Mouse (Mus musculus) heart, embryonic 10.5 days (tissue): ENCODE data around the gene Gm5741. TPM values are rescaled to one million over a fixed set of nuclear protein-coding genes. Genes with fewer than 3 reads are reported as not detected.

Experiments used
- DNase-seq: peaks from one replicate; pipeline ENCODE4 v3.0.0-alpha.2; 2017; ENCODE audit warnings: low spot score
- H3K27ac ChIP-seq: fragments of 300-500 bp; sonication (generic); 2 replicates; pipeline ENCODE4 v1.5.1; 2016; ENCODE audit warnings: mild to moderate bottlenecking
- H3K27me3 ChIP-seq: fragments of 300-500 bp; sonication (generic); 2 replicates; pipeline ENCODE4 v1.6.1; 2016; ENCODE audit warnings: mild to moderate bottlenecking; ENCODE audit not compliant: poor library complexity, insufficient read depth, severe bottlenecking
- H3K36me3 ChIP-seq: fragments of 300-500 bp; sonication (generic); 2 replicates; pipeline ENCODE4 v1.6.1; 2016; ENCODE audit warnings: mild to moderate bottlenecking, moderate library complexity
- H3K4me1 ChIP-seq: fragments of 300-500 bp; sonication (generic); 2 replicates; pipeline ENCODE4 v1.6.1; 2016; ENCODE audit warnings: mild to moderate bottlenecking
- H3K4me3 ChIP-seq: fragments of 300-500 bp; sonication (generic); 2 replicates; pipeline ENCODE4 v1.5.1; 2016; ENCODE audit warnings: mild to moderate bottlenecking, moderate library complexity
- H3K9me3 ChIP-seq: fragments of 300-500 bp; sonication (generic); 2 replicates; pipeline ENCODE4 v1.6.1; 2016; ENCODE audit warnings: mild to moderate bottlenecking, moderate library complexity
- WGBS: fragments of 180-500 bp; shearing (Covaris S2); methylation state at CpG from one replicate; pipeline ENCODE4 v1.1.7; 2016; 5-methylcytosine and 5-hydroxymethylcytosine counted together
- polyA plus RNA-seq: library from polyadenylated mRNA; unstranded; fragments of >200 nt; fragmentation: Nextera tagmentation; extraction: Ambion mirVana; gene quantifications from 2 replicates; pipeline ENCODE4 v1.2.1, GENCODE M21; 2016

The Gm5741 gene
- polyA plus RNA-seq = 0.51 and 0.57 TPM in 2 replicates

DNA sequence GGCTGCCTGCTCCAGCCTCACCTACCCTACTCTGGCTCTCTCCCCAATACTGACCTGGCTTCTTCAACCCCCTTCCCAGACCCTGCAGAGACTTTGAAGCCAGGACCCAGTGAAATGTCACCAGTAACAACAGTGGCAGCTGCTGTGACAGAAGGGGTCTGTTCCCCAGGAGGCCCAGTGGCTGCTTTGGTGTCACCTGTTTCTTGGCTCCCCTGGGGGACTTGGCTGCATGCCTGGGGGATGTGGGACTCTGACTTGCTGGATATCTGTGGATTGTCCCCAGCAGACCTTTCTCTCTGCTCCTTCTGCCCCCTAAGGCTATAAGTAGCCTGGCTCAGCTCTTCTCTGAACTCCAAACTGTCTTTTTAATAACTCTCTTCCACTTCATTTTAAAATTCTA lies at the start of gene Gm5741:
Gm5741 (minus strand) TSS at position 1 of the 400 bp plus-strand sequence.
- Histone ChIP-seq H3K9me3 (no peaks in the 10 kb centered on the region), H3K4me1 (peaks cover 12% of the 10 kb centered on the region; the same call in 1 of the 2 replicates), H3K36me3 (peaks cover 26% of the 10 kb centered on the region), H3K27me3 (no peaks in the 10 kb centered on the region), H3K4me3 (no peak within 1 kb of the TSS), H3K27ac (no peak within 1 kb of the TSS)
- DNase-seq = no peak

DNA sequence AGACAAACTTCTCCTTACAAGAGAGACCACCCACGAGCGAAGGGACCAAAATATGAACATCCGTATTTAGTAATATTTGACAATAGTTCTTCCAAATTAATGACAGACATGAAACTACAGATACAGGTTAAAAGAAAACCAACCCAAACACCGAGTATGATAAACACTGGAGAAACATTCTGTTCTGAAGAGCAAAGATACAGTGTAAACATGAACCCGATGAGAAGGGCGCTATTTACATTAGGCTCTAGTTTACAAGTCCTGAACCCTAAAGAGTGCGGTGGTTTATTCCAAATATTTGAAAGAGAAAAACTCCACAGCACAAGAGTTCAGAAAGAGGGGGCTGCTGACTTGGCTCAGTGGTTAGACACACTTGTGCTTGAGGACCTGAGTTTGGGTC lies 49.2 kb upstream of the Gm5741 start:
- no peak overlapping the region for H3K27ac ChIP-seq
- H3K27me3 ChIP-seq = no peaks in the 10 kb centered on the region
- 90% methylated on average over 7 of the region's 7 CpGs for WGBS
- 0 out of 2 replicates have a peak, but pooled peaks cover 3% of the 10 kb centered on the region for H3K36me3 ChIP-seq
- no peaks in the 10 kb centered on the region for H3K4me1 ChIP-seq
- DNase-seq = peak; percentile 25
- no peak overlapping the region for H3K4me3 ChIP-seq
- H3K9me3 ChIP-seq = no peaks in the 10 kb centered on the region

DNA sequence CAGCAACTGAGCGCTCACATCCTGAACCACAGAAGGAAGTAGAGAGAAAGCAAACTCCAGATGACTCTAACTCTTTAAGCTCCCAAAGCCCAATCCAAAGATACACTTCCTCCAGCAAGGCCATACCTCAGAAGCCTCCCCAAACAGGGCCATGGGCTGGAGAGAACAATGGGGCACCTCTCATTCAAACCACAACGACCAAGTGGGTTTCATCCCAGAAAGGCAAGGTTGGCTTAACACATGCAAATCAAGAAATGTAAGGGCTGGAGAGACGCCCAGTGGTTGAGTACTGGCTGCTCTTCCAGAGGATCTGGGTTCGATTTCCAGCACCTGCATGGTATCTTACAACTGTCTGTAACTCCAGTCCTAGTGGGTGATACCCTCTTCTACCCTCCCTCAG lies 47.7 kb upstream of the Gm5741 start:
- Histone ChIP-seq H3K27me3 (no peaks in the 10 kb centered on the region), H3K4me3 (no peak overlapping the region), H3K4me1 (no peaks in the 10 kb centered on the region), H3K27ac (no peak overlapping the region), H3K36me3 (peaks cover 12% of the 10 kb centered on the region), H3K9me3 (no peaks in the 10 kb centered on the region)
- DNase-seq = peak; percentile 13
- 73% methylated on average over 4 of the region's 4 CpGs for WGBS

DNA sequence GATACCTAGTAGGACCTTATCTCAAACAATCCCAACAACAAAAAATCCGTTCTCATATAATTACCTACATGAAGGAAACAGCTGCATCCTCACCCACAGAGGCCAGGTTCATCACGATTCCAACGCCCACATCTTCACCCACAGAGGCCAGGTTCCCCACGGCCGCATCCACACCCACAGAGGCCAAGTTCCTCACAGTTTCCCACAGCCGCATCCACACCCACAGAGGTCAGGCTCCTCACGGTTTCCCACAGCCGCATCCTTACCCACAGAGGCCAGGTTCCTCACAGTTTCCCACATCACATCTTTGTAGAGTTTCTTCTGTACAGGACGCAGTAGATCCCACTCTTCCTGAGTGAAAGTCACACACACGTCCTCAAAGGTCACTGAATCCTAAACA lies 45.5 kb upstream of the Gm5741 start:
- WGBS = 91% methylated on average over 10 of the region's 10 CpGs
- peak; percentile 54 for DNase-seq
- Histone ChIP-seq H3K4me3 (no peak overlapping the region), H3K27me3 (no peaks in the 10 kb centered on the region), H3K4me1 (no peaks in the 10 kb centered on the region), H3K9me3 (no peaks in the 10 kb centered on the region), H3K36me3 (peaks cover 23% of the 10 kb centered on the region), H3K27ac (no peak overlapping the region)

GRCm38 (mm10) chr8:85100076-85100665 lies 32.4 kb upstream of the Gm5741 start:
- DNase-seq = peak; percentile 68

GRCm38 (mm10) chr8:85096850-85097249 lies 29.1 kb upstream of the Gm5741 start:
- peaks cover 49% of the 10 kb centered on the region for H3K36me3 ChIP-seq
- WGBS = 81% methylated on average over 4 of the region's 4 CpGs

More at GRCm38 (mm10) chr8:85100076-85100665, 32.4 kb upstream of the Gm5741 start:
- 73% methylated on average over 4 of the region's 4 CpGs for WGBS
- no peaks in the 10 kb centered on the region for H3K9me3 ChIP-seq
- no peaks in the 10 kb centered on the region for H3K4me1 ChIP-seq
- H3K27me3 ChIP-seq = no peaks in the 10 kb centered on the region
- H3K27ac ChIP-seq = no peak overlapping the region
- no peak overlapping the region for H3K4me3 ChIP-seq
- H3K36me3 ChIP-seq = peaks cover 33% of the 10 kb centered on the region

GRCm38 (mm10) chr8:85096196-85096595 lies 28.4 kb upstream of the Gm5741 start:
- Histone ChIP-seq H3K36me3 (peaks cover 49% of the 10 kb centered on the region), H3K4me1 (peaks cover 3% of the 10 kb centered on the region; the same call in 1 of the 2 replicates), H3K9me3 (no peaks in the 10 kb centered on the region), H3K27me3 (no peaks in the 10 kb centered on the region), H3K27ac (no peak overlapping the region), H3K4me3 (no peak overlapping the region)
- peak; percentile 68 for DNase-seq
- 88% methylated on average over 16 of the region's 16 CpGs for WGBS

More at GRCm38 (mm10) chr8:85096850-85097249, 29.1 kb upstream of the Gm5741 start:
- H3K4me3 ChIP-seq = no peak overlapping the region
- H3K4me1 ChIP-seq = no peaks in the 10 kb centered on the region
- DNase-seq = peak; percentile 57
- H3K9me3 ChIP-seq = no peaks in the 10 kb centered on the region
- no peaks in the 10 kb centered on the region for H3K27me3 ChIP-seq
- no peak overlapping the region for H3K27ac ChIP-seq

DNA sequence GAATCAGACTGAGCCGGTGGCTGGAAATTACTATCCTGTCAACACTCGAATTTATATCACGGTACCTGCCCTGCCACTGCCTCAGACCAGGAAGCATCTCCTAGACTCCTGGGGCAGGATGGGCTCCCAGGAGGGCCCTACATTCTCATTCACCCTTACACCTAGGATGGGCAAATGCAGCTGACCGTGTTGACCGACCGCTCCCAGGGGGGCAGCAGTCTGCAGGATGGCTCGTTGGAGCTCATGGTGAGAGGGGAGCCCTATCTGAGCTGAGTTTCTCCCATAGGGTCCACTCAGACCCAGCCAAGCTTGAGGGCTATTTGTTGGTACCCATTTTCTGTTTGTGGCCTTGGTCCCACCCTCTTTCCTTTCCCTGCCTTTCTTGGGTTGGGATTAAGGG lies 27.8 kb upstream of the Gm5741 start:
- Histone ChIP-seq H3K36me3 (peaks cover 53% of the 10 kb centered on the region), H3K27me3 (no peaks in the 10 kb centered on the region), H3K4me1 (peaks cover 3% of the 10 kb centered on the region; the same call in 1 of the 2 replicates), H3K4me3 (no peak overlapping the region), H3K9me3 (no peaks in the 10 kb centered on the region), H3K27ac (no peak overlapping the region)
- WGBS = 89% methylated on average over 7 of the region's 7 CpGs
- DNase-seq = peak; percentile 69

GRCm38 (mm10) chr8:85095051-85095450 lies 27.3 kb upstream of the Gm5741 start:
- peaks cover 53% of the 10 kb centered on the region for H3K36me3 ChIP-seq
- no peak overlapping the region for H3K27ac ChIP-seq
- no peak overlapping the region for H3K4me3 ChIP-seq
- no peaks in the 10 kb centered on the region for H3K9me3 ChIP-seq
- H3K27me3 ChIP-seq = no peaks in the 10 kb centered on the region
- DNase-seq = peak; percentile 58
- H3K4me1 ChIP-seq = peaks cover 3% of the 10 kb centered on the region; the same call in 1 of the 2 replicates
- 91% methylated on average over 13 of the region's 13 CpGs for WGBS

DNA sequence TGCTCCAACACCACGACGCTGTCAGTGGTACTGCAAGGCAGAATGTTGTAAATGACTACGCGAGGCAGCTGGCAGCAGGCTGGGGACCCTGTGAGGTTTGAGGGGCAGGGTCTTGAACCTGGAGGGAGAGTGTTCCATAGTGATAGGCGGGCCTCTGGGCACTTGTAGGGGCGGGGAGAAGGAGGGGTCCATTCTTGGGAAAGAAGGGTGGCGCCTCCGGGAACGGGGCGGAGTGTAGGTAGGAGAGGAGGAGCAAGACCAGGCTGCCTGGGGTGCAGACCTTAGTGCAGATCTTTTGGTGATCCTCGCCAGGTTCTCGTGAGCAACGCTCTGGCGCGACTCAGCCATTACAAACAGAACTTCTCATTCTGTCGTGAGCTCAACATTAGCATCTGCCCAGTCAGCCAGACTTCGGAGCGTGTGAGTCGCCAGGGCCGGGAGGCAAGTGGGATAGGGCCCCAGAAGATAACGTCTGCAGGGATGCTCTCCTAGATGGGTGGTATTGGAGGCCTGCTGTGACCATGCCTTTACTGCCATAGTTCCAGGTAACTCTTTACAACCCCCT lies 23.8 kb upstream of the Gm5741 start:
- DNase-seq = peak; percentile 74
- no peak overlapping the region for H3K4me3 ChIP-seq
- peaks cover 59% of the 10 kb centered on the region for H3K36me3 ChIP-seq
- no peaks in the 10 kb centered on the region for H3K27me3 ChIP-seq
- H3K4me1 ChIP-seq = peaks cover 3% of the 10 kb centered on the region; the same call in 1 of the 2 replicates
- 19% methylated on average over 21 of the region's 21 CpGs for WGBS
- no peaks in the 10 kb centered on the region for H3K9me3 ChIP-seq
- no peak overlapping the region for H3K27ac ChIP-seq

GRCm38 (mm10) chr8:85090856-85091255 lies 23.1 kb upstream of the Gm5741 start:
- no peak overlapping the region for H3K27ac ChIP-seq
- peaks cover 3% of the 10 kb centered on the region; the same call in 1 of the 2 replicates for H3K4me1 ChIP-seq
- H3K4me3 ChIP-seq = no peak overlapping the region
- WGBS = 89% methylated on average over 11 of the region's 11 CpGs
- peak; percentile 72 for DNase-seq
- H3K9me3 ChIP-seq = no peaks in the 10 kb centered on the region
- H3K27me3 ChIP-seq = no peaks in the 10 kb centered on the region
- peaks cover 53% of the 10 kb centered on the region for H3K36me3 ChIP-seq

DNA sequence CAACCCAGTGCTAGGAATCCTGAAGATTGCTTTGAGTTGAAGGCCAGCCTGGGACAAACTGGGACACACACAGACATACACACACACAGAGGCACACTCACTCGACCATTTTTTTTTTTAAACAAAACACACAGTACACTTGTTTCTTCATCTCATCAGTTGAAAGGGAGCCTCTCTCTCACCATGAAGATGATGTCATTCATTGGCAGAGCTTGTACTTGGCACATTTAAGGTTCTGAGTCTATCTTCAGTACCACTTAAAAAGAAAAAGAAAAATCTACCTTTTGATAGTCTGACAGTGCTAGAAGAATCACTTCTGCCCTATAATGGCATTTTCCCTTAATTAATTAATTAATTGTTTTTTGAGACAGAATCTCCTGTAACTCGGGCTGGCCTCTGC lies 21.0 kb upstream of the Gm5741 start:
- 82% methylated on average over 2 of the region's 2 CpGs for WGBS
- DNase-seq = no peak
- Histone ChIP-seq H3K4me3 (no peak overlapping the region), H3K27me3 (no peaks in the 10 kb centered on the region), H3K4me1 (peaks cover 8% of the 10 kb centered on the region), H3K36me3 (peaks cover 39% of the 10 kb centered on the region), H3K9me3 (no peaks in the 10 kb centered on the region), H3K27ac (no peak overlapping the region)

- WGBS = 77% methylated on average over 3 of the region's 3 CpGs
Observed at GRCm38 (mm10) chr8:85086238-85086637, 18.5 kb upstream of the Gm5741 start.

More at GRCm38 (mm10) chr8:85086238-85086637, 18.5 kb upstream of the Gm5741 start:
- no peak for DNase-seq
- H3K9me3 ChIP-seq = no peaks in the 10 kb centered on the region
- H3K27ac ChIP-seq = no peak overlapping the region
- no peaks in the 10 kb centered on the region for H3K27me3 ChIP-seq
- H3K4me3 ChIP-seq = no peak overlapping the region
- peaks cover 36% of the 10 kb centered on the region for H3K36me3 ChIP-seq
- H3K4me1 ChIP-seq = peaks cover 20% of the 10 kb centered on the region
